Mouse (Mus musculus): ENCODE measurements around the gene Rack1. TPM values are rescaled to one million over a fixed set of nuclear protein-coding genes. Genes with fewer than 3 reads are reported as not detected.
"Not testable (repeated sequence)": the region's sequence is repeated elsewhere in the genome, so short reads cannot be mapped to it uniquely, and the experiment has no call there.

Gene Rack1
- total RNA-seq, 2 experiments from 2014 or later = 530 to 563 TPM

- intact Hi-C loops (cut with DNase I) = no loop called here
- DNase-seq = peak; percentile 75 to 76
Measured at GRCm38 (mm10) chr11:48837310-48838180, 37.4 kb downstream of the Rack1 start.

- intact Hi-C loops (cut with DNase I) = no loop called here
- DNase-seq = no peak
Measured at GRCm38 (mm10) chr11:48838181-48838797, 38.2 kb downstream of the Rack1 start.

- intact Hi-C loops (cut with DNase I) = no loop called here
- no peak for DNase-seq
Measured at GRCm38 (mm10) chr11:48838879-48839680, 38.9 kb downstream of the Rack1 start.

GRCm38 (mm10) chr11:48840805-48841204 lies 40.7 kb downstream of the Rack1 start:
- intact Hi-C loops (cut with DNase I) = no loop called here
- no peak for DNase-seq

- no peak for DNase-seq
- intact Hi-C loops (cut with DNase I) = no loop called here
Measured at GRCm38 (mm10) chr11:48841213-48841612, 41.1 kb downstream of the Rack1 start.

GRCm38 (mm10) chr11:48842378-48842792 lies 42.3 kb downstream of the Rack1 start:
- intact Hi-C loops (cut with DNase I) = no loop called here
- no peak for DNase-seq

GRCm38 (mm10) chr11:48843202-48843601 lies 43.1 kb downstream of the Rack1 start:
- DNase-seq = no peak
- intact Hi-C loops (cut with DNase I) = no loop called here

- no peak for DNase-seq
- intact Hi-C loops (cut with DNase I) = no loop called here
Measured at GRCm38 (mm10) chr11:48844309-48844708, 44.2 kb downstream of the Rack1 start.

- intact Hi-C loops (cut with DNase I) = no loop called here
- no peak for DNase-seq
Measured at GRCm38 (mm10) chr11:48845244-48845815, 45.2 kb downstream of the Rack1 start.

- DNase-seq = not testable (repeated sequence)
Measured at GRCm38 (mm10) chr11:48846362-48846761, 46.2 kb downstream of the Rack1 start.

GRCm38 (mm10) chr11:48846881-48847280 lies 46.7 kb downstream of the Rack1 start:
- DNase-seq = no peak
- intact Hi-C loops (cut with DNase I) = no loop called here

More at GRCm38 (mm10) chr11:48846362-48846761, 46.2 kb downstream of the Rack1 start:
- intact Hi-C loops (cut with DNase I) = not testable (repeated sequence)

- no peak for DNase-seq
- intact Hi-C loops (cut with DNase I) = no loop called here
Measured at GRCm38 (mm10) chr11:48850240-48850639, 50.1 kb downstream of the Rack1 start.

GRCm38 (mm10) chr11:48851270-48851995 lies 51.3 kb downstream of the Rack1 start:
- intact Hi-C loops (cut with DNase I) = no loop called here

GRCm38 (mm10) chr11:48852190-48852589 lies 52.1 kb downstream of the Rack1 start:
- intact Hi-C loops (cut with DNase I) = no loop called here
- no peak for DNase-seq

More at GRCm38 (mm10) chr11:48851270-48851995, 51.3 kb downstream of the Rack1 start:
- no peak for DNase-seq

- intact Hi-C loops (cut with DNase I) = no loop called here
- peak in 1 of 2 experiments; percentile 12 for DNase-seq
Measured at GRCm38 (mm10) chr11:48852624-48853473, 52.7 kb downstream of the Rack1 start.

- peak; percentile 92 to 93 for DNase-seq
- intact Hi-C loops (cut with DNase I) = no loop called here
Measured at GRCm38 (mm10) chr11:48853474-48854180, 53.5 kb downstream of the Rack1 start.
